Mouse (Mus musculus) embryonic facial prominence, embryonic 11.5 days (tissue): ENCODE measurements around the gene Olfr606. TPM values are rescaled to one million over a fixed set of nuclear protein-coding genes. Genes with fewer than 3 reads are reported as not detected.

Experiments used
- microRNA-seq: library from miRNA; unstranded; fragments of <30 nt; microRNA quantifications from one replicate; pipeline ENCODE4, GENCODE M21; 2016; ENCODE audit warnings: borderline number of aligned reads
- polyA plus RNA-seq: library from polyadenylated mRNA; unstranded; fragments of >200 nt; fragmentation: Nextera tagmentation; extraction: Ambion mirVana; gene quantifications from 2 replicates; pipeline ENCODE4 v1.2.1, GENCODE M21; 2014

The Olfr606 gene
- polyA plus RNA-seq, 1 experiment from 2014 or later, result not detected

Small RNA genes within 50 kb of the gene (microRNA-seq; reads per million reads assigned to microRNA genes)
- not detected for gene Gm25774

Other genes with a start within 250 kb of the Olfr606 start
- not detected in 2 replicates for gene Olfr593, start 237.2 kb upstream of the Olfr606 start, polyA plus RNA-seq
- not detected in 2 replicates for gene Olfr594, start 232.1 kb upstream of the Olfr606 start, polyA plus RNA-seq
- not detected in 2 replicates for gene Usp17ld, start 196.5 kb upstream of the Olfr606 start, polyA plus RNA-seq
- not detected in 2 replicates for gene Olfr596, start 143.4 kb upstream of the Olfr606 start, polyA plus RNA-seq
- gene Olfr597, start 132.7 kb upstream of the Olfr606 start, polyA plus RNA-seq, result not detected in 2 replicates
- not detected in 2 replicates for gene Olfr598, start 125.5 kb upstream of the Olfr606 start, polyA plus RNA-seq
- gene Olfr599, start 113.1 kb upstream of the Olfr606 start, polyA plus RNA-seq, result not detected in 2 replicates
- gene Olfr600, start 99.4 kb upstream of the Olfr606 start, polyA plus RNA-seq, result not detected in 2 replicates
- gene Olfr601, start 86.4 kb upstream of the Olfr606 start, polyA plus RNA-seq, result not detected in 2 replicates
- not detected in 2 replicates for gene Olfr603, start 62.9 kb upstream of the Olfr606 start, polyA plus RNA-seq
- gene Usp17lc, start 34.0 kb upstream of the Olfr606 start, polyA plus RNA-seq, result not detected in 2 replicates
- gene Olfr605, start 3.6 kb upstream of the Olfr606 start, polyA plus RNA-seq, result not detected in 2 replicates
- not detected in 2 replicates for gene Olfr607, start 15.1 kb downstream of the Olfr606 start, polyA plus RNA-seq
- not detected in 2 replicates for gene Olfr608, start 20.8 kb downstream of the Olfr606 start, polyA plus RNA-seq
- gene Olfr609, start 49.0 kb downstream of the Olfr606 start, polyA plus RNA-seq, result not detected in 2 replicates
- not detected in 2 replicates for gene Olfr610, start 63.1 kb downstream of the Olfr606 start, polyA plus RNA-seq
- gene Olfr611, start 71.8 kb downstream of the Olfr606 start, polyA plus RNA-seq, result not detected in 2 replicates
- gene Olfr612, start 93.7 kb downstream of the Olfr606 start, polyA plus RNA-seq, result not detected in 2 replicates
- gene Olfr613, start 99.0 kb downstream of the Olfr606 start, polyA plus RNA-seq, result not detected in 2 replicates
- gene Olfr615, start 107.0 kb downstream of the Olfr606 start, polyA plus RNA-seq, result not detected in 2 replicates
- gene Olfr616, start 120.1 kb downstream of the Olfr606 start, polyA plus RNA-seq, result not detected in 2 replicates
- gene Olfr617, start 124.0 kb downstream of the Olfr606 start, polyA plus RNA-seq, result not detected in 2 replicates
- not detected in 2 replicates for gene Olfr618, start 141.1 kb downstream of the Olfr606 start, polyA plus RNA-seq
- gene Olfr619, start 151.5 kb downstream of the Olfr606 start, polyA plus RNA-seq, result not detected in 2 replicates
- not detected in 2 replicates for gene Olfr620, start 163.5 kb downstream of the Olfr606 start, polyA plus RNA-seq
- not detected in 2 replicates for gene Olfr622, start 193.7 kb downstream of the Olfr606 start, polyA plus RNA-seq
- not detected in 2 replicates for gene Olfr623, start 214.7 kb downstream of the Olfr606 start, polyA plus RNA-seq
- gene Olfr624, start 222.1 kb downstream of the Olfr606 start, polyA plus RNA-seq, result 0.03 and 0.08 TPM in 2 replicates
- gene Olfr625-ps1, start 233.7 kb downstream of the Olfr606 start, polyA plus RNA-seq, result not detected in 2 replicates